Mouse (Mus musculus) 3T3-L1 (cell line): ENCODE results near the gene Ppia.
"Not testable (repeated sequence)": the region's sequence is repeated elsewhere in the genome, so short reads cannot be mapped to it uniquely, and the experiment has no call there.

ENCODE experiments used
- DNase-seq: peaks from one replicate; pipeline ENCODE4 v3.0.0-alpha.2; 2015; ENCODE audit warnings: low read depth, low spot score

Gene Ppia

GRCm38 (mm10) chr11:6442566-6442965 is 27.3 kb downstream of the Ppia start:
- no peak for DNase-seq

GRCm38 (mm10) chr11:6443102-6443501 is 27.9 kb downstream of the Ppia start:
- no peak for DNase-seq

- DNase-seq, result no peak
These were observed 28.5 kb downstream of the Ppia start for GRCm38 (mm10) chr11:6443727-6444076.

- peak; percentile 100 for DNase-seq
These were observed 29.0 kb downstream of the Ppia start, which contains the start of gene H2afv for GRCm38 (mm10) chr11:6444077-6444853. Gene H2afv (minus strand): TSS chr11:6444443.

- no peak for DNase-seq
These were observed 30.2 kb downstream of the Ppia start for GRCm38 (mm10) chr11:6445441-6445840.

- DNase-seq, result no peak
These were observed 30.7 kb downstream of the Ppia start for GRCm38 (mm10) chr11:6445951-6446350.

GRCm38 (mm10) chr11:6447493-6447892 is 32.2 kb downstream of the Ppia start:
- DNase-seq, result no peak

- not testable (repeated sequence) for DNase-seq
These were observed 32.9 kb downstream of the Ppia start for GRCm38 (mm10) chr11:6448155-6448554.

- no peak for DNase-seq
These were observed 40.8 kb downstream of the Ppia start for GRCm38 (mm10) chr11:6456083-6456482.

- DNase-seq, result no peak
These were observed 48.1 kb downstream of the Ppia start for GRCm38 (mm10) chr11:6463159-6463837.

- DNase-seq, result peak; percentile 92
These were observed 49.9 kb downstream of the Ppia start for GRCm38 (mm10) chr11:6465122-6465521.

- peak; percentile 63 for DNase-seq
These were observed 53.3 kb downstream of the Ppia start for GRCm38 (mm10) chr11:6468541-6468940.
